Mouse (Mus musculus) CD4-positive, CD25-positive, alpha-beta regulatory T cell, adult 2 months (primary cell): ENCODE measurements around the gene Glmp.
"Not testable (repeated sequence)": the region's sequence is repeated elsewhere in the genome, so short reads cannot be mapped to it uniquely, and the experiment has no call there.

ENCODE experiments used
- DNase-seq: peaks from one replicate; pipeline ENCODE4 v3.0.0-alpha.2; 2012; ENCODE audit warnings: low read depth, low spot score

The Glmp gene

DNA sequence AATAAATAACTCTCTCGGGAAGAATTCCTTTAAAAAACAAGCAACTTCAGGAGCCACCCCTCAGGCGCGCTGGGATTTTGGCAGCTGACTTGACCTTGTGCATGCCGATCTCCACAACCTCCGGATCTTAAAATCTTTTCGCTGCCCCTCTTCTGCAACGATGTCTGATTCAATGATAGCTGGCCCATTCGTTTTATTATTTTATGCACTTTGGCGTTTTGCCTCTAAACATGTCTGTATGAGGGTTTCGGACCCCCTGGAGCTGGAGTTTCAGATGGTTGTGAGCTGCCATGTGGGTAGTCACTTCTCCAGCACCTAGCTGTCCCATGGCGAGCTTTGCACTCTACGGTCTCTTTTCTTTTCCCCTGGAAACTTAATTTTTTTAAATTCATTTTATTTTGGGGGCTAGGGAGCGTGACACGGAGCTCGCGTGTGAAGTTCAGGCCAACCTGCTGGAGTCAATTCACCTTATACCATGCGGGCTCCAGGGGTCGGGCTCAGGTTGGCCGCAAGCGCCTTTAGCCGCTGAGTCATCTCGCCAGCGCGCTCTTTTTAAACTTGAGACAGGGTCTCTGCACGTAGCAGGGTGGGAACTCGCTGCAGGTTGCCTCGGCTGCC is 10.7 kb downstream of the Glmp start:
- no peak for DNase-seq

DNA sequence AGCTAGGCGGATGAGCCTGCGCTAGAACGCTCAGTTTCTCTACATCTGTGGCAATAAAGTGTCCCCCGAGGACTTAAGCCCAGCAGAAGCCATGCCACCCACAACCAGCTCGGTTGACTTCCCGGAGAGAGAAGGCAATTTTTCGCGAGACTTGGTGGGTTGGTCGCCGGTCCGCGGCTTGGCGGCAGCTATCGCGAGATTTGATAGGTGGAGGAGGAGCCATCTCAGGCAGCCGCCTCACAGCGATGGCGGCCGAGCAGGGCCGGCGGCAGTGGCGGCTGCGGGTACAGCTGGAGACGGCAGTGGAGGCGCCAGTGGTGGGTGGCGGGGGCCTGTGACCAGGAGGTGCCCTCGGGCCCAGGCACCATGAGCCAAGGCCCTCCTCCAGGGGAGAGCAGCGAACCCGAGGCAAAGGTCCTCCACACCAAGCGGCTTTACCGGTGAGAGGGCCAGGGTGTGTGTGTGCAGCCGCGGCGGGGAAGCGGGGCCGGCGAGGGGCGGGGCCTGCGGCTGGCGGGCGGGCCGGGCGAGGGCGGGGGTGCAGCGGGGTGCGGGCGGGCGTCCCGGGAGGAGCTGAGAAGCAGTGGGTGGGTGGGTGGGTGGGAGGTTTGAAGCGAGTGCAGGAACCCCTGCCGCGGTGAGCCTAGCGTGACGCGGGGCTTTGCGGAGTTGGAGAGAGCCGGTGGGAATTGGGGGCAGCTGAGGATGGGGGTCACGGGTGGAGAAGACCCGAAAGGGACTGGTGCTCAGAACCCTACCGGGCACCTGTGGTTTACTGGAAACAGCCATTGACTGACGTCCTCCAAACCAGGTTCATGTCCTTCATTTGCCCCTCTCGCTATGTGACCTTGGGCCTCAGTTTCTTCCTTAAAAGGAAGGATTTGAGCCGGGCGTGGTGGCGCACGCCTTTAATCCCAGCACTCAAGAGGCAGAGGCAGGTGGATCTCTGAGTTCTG is 11.5 kb downstream of the Glmp start, which contains the start of the genes Tmem79 and Smg5:
Gene Tmem79, minus strand, starts transcription at position 91 of the 956 bp plus-strand sequence.
Gene Smg5, plus strand, starts transcription at position 203 of the 956 bp plus-strand sequence.
- DNase-seq, result peak; percentile 99

DNA sequence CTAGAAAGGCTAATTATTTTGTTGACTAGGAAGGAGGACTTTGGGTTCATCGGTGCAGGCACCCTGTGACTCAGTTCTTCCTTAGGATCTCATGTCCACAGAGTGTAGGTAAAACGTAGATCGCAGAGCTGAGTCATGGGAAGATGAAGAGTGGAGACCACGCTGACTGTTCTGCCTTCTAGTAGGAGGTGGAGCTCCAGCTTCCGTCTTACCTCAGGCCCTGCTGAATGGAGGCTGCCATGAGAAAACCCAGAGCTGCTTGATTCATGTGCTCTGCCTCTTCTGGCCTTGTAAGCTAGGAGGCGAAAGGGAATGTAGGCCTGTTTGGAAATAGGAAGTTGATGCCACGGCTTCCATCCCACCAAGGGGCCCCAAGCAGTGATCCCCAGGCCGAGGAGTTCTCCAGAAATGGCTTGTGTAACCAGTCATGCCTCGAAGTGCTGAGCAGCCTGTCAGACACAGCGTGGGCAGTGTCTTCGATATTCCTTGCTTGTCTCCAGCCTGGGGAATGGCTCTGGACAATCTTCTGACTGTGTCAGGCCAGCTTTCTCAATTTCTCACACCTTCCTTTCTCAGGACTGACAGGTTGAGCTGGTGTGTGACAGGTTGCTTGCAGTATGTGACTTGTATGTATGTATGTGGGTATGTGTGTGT is 12.7 kb downstream of the Glmp start:
- DNase-seq, result peak; percentile 62

DNA sequence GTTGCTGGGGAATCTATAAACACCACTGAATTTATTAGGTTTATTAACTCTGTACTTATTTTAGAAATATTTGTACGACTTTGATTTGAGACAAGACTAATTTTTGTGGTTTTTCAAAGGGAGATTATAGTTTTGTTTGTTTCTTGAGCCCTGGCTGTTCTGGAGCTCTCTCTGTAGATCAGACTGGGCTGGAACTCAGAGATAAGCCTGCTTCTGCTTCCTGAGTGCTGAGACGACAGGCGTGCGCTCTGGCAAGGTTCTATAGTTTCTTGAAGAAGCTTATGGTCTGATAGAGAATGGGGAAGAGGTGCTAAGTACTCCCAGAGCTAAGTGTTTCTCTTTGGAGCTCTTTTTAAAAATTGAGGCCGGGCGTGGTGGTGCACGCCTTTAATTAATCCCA is 13.5 kb downstream of the Glmp start:
- DNase-seq, result no peak

DNA sequence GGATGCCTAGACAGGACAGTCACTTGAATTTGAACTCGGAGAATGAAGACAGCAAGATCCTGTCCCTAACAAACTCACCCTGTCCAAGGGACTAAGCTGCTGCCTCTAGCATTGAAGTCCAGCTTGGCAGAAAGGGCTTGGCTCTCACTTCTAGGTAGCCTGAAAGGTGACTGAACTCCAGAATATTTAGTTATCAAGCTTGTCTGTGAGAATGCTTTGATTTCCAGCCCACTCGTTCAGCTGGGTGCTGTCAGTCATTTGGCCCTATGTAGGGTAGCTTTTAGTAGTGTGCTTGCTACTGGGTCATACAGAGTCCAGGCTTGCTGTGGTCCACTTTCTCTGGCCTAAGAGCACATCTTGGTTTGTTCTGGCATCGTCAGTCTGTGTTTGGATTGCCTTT is 14.2 kb downstream of the Glmp start:
- no peak for DNase-seq

DNA sequence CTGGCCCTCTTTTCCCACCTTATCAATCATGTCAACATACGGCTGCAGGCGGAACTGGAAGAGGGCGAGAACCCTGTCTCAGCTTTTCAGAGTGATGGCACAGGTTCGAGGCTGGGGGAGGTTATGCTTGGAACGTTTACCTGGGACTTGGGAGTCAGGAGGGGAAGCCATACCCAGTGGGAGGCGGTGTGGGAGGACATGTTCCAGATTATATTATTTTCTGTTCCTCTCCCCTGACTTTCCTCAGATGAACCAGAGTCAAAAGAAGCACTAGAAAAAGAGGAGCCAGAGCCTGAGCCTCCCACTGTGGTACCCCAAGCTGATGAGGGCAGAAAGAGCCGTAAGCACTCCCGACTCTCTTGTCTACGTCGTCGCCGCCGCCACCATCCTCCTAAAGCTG is 25.9 kb downstream of the Glmp start:
- DNase-seq, result no peak

DNA sequence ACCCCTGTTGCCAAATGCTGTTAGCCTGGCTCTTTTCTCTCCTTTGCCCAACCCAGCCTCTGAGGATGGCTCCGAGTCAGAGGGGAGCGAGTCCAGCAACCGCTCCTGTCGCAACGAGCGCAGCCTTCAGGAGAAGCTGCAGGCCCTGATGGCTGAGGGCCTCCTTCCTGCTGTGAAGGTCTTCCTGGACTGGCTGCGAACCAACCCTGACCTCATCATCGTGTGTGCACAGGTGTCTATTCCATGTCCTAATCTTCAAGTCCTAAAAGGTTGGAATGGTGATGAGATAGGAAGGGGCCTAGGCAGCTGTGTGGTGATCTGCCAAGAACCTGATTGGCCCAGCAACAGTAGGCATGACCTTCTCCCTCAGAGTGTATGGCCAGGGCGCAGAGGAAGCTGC is 28.1 kb downstream of the Glmp start:
- DNase-seq, result no peak

DNA sequence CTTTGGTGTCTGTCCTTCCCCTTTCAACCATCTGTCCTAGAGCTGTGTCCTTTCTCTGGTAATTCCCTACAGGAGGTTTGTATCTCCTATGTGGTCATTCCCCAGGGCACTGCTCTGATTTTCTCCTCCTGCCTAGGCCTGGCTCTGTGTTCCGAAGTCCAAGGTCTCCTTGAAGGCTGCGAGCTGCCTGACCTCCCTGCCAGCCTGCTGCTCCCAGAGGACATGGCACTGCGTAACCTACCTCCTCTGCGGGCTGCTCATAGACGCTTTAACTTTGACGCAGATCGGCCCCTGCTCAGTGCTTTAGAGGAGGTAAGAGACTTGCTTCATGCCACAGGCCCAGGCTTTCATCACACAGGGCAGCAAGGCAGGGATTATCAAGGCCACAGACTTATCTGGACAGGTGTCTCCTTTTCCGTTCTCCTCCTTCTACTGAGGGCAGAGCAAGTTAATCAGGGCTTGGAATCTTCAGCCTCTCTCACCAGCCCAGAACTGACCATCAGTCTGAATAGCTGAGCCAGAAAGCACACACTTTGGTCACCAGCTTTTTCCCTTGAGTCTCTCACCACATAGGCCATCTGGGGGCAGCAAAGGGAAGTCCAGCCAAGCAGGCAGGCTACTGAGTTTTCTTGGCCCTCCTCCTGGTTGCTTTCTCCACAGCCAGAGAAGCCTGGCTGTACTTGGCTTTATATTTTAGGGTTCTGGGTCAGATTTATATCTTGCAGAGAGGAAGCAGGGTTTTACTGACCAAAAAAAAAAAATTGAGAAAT is 29.8 kb downstream of the Glmp start:
- no peak for DNase-seq

DNA sequence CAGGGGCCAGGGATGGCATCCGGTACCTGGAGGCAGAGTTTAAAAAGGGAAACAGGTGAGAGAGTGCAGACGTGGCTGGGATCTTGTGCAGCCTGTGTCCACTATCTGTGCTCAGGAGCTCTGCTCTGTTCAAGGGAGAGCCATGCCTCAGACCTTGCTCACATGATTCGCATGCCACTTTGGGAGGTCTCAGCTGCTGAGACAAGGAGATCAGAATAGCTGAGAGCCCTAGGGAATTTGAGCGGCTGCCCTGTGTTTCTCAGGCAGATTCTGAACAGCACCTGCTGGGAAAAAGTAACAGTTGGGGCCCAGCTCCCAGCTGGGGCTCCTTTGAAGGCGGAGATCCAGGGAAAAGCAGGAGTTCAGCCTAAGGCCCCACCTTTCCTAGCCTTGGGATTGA is 34.8 kb downstream of the Glmp start:
- DNase-seq, result no peak

DNA sequence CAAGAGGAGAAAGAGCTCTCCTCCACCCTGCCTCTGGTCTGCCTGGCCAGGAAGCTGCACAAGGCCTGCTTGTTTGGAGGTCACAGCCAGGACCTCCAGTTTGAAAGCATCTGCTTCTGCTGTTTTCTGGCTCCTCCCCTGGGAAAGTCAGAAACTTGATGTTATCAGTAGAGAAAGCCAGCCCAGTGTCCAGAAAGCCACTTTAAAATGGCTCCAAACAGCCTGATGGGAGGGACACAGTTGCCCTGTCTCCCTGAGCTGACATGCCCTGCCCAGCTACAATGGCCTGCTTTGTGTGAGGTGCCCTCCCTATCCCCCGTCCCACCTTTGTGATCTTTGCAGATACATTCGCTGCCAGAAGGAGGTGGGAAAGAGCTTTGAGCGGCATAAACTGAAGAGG is 35.2 kb downstream of the Glmp start:
- DNase-seq, result no peak

DNA sequence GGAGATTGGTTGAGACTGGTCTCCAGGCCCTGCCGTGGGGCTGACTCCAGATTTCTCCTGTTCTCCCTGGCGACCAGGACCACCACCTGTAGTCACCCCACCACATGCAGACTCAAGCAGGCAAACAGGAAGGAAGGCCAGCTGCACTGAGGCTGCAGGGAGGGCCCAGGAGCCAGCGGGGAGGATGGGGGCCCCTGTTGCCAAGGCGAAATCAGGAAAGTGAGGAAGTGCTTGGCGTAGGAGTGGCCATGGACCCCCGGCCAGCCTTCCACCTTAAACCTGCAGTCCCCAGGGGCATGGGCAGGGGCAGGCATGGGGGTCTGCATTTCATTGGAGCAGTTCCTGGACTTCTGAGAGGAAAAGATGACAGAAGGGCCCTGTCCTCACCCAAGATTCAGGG is 36.3 kb downstream of the Glmp start:
- no peak for DNase-seq

DNA sequence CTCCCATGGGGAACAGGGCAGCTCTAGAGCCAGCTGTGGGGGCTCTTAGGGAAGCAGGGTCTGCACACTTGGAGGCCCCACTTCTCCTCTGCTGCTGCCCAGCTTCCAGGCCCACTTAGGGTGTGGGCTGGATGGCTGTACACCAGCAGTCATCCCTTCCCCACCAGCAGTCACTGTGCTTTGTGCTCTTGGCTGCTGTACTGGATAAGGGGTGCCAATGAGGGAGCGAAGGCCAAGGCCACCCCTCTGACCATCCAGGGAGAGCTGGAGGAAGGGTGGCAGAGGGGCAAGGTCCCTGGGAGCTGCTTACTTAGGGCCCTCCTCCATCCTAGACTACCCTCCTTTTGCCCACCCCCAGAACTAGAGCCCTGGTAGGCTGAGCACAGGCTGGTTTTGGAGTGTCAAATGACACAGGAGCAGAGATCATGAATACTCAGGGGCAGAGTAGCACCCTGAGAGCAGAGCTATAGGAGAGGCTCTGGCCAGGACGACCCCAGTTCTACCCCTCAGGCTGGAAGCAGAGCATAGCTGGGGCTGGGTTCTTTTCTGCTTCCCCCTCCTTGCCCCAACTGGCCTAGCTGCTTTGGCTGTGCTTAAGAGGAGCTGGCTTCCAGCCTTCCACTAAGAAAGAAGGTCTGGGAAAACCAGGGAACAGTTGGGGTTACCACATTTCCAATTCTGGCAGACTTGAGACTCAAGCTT is 36.9 kb downstream of the Glmp start:
- DNase-seq, result no peak

DNA sequence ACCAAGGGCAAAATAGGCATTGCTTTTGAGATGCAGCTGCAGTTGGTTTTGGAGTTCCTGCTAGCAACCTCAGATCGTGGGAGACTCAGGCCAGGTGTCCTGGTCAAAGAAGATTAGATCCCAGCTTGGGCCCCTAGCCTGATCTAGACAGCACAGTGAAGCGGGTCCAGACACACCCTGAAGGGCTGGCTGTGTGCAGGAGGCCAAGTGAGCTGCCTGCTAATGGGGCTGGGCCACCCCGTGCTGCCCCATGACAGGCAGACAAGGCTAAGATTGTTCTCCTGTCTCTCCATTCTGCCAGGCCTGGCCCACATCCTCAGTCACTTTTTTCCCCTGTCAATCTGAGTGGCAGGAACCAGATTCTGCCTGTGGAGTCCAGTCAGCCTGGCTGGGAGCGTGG is 38.9 kb downstream of the Glmp start:
- no peak for DNase-seq

DNA sequence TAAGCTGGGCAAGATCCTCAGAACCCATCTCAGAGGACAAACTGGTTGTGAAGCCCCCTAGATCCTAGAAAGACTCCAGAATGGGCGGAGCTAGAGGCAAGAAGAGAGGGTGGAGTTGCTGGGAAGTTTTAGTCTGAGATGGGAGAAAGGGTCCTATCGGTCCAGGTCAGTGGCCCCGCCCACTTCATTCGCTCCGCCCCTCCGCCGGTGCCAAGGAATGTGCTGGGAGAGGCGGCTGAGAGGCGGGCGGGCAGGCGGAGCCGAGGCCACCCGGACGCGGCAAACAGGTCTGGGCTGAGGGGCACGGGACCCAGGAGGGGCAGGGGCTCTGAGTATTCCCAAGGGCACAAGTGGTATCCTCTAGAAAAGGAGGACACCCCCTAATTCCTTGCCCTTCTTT is 39.5 kb downstream of the Glmp start, which contains the start of gene Paqr6:
Gene Paqr6, plus strand, starts transcription at position 248 of the 400 bp plus-strand sequence.
- DNase-seq, result no peak

DNA sequence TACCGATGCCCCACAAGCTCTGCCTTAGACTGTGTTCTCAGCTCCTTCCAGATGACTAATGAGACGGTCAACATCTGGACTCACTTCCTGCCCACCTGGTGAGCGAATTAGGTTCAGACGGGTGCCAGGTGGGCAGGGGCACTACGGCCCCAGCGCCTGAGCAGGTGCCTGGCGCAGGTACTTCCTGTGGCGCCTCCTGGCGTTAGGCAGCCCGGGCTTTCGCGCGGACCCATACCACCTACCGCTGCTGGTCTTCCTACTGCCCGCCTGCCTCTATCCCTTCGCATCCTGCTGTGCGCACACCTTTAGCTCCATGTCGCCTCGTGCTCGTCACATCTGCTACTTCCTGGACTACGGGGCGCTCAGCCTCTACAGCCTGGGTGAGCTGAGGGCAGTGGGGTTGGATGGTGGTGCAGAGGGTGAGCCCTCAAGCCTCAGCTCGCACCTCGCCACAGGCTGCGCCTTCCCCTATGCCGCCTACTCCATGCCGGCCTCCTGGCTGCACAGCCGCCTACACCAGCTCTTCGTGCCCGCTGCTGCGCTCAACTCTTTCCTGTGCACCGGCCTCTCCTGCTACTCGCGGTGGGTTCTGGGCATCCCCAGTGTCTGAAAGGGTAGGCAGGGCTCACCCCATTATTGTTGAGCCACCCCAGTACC is 41.0 kb downstream of the Glmp start:
- peak; percentile 22 for DNase-seq

DNA sequence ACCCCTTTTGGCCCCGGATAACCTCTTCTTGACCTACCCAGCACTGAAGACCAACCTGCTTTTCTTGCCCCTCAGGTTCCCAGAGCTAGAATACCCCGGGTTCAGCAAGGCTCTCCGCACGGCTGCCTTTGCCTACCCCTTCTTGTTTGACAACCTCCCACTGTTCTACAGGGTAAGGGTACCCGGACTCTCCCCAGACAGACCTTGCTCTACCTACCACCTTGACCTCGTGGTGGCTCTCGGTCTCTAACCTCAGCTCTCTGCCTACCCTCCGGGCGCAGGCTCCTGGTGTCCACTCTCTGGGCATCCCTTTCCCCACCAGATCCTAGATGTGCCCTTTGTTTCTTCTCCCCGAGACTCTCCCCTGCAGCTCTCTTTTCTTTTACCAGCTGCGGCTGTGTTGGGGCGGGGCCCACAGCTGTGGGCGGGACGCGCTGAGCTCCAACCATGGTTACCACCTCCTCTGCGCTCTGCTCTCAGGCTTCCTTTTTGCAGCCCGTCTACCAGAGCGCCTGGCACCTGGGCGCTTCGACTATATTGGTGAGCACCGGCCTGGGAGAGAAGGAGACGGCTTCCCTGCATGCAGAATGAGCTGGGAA is 42.1 kb downstream of the Glmp start:
- DNase-seq, result peak; percentile 60

DNA sequence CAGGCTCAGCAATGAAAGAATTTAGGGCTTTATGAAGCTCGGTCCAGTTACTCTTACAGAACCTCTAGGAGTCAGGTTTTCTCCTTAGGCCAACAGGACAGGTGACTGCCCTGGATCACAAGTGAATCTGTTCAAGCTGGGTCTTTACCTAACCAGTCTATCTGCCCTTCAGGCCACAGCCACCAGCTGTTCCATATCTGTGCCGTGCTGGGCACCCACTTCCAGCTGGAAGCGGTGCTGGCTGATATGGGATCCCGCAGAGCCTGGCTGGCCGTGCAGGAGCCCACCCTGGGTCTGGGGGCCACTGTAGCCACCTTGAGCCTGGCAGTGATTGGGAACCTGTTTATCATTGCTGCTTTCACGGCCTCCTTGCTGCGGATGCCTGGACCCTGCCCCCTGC is 42.7 kb downstream of the Glmp start:
- not testable (repeated sequence) for DNase-seq

DNA sequence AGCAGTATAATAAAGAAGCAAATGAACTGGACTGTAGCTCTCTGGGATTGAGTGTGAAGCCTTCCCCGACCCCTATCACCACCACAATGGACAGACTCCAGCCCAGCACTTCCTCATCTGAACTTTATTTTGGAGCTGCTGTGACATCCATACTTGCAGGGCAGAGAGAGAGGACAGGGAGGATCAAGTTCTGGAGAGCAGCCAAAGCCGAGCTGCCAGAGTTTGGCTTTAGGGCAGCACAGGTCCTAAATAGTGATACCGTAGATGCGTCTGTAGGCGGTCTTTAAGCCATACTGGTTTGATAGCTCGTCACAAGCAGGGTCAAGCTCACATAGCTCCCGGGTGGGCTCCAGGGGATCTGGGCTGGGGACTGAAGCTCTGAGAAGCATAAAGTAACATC is 43.7 kb downstream of the Glmp start:
- not testable (repeated sequence) for DNase-seq

DNA sequence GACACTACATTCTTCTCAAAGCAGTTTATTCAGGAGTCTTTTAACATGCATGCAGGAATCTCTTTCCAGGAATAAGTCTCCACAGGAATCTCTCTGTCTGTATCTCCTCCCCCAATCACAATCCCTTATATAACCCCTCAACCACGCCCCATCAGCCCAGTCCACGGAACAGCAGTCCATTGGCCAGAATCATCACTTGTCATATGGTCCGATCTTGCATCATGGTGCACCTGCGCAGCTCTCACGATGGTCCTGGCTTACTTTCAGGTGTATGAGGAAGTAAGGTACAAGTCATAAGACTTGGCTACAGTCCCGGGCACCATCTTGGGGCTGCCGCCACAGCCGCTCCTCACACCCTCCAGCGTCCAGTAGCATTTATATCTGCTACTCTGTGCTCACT is 47.8 kb downstream of the Glmp start, which contains the start of gene Bglap3:
Gene Bglap3, minus strand, starts transcription at position 101 of the 400 bp plus-strand sequence.
- DNase-seq, result not testable (repeated sequence)
